Mouse (Mus musculus): ENCODE data around the gene Megf8.

Megf8 gene

DNA sequence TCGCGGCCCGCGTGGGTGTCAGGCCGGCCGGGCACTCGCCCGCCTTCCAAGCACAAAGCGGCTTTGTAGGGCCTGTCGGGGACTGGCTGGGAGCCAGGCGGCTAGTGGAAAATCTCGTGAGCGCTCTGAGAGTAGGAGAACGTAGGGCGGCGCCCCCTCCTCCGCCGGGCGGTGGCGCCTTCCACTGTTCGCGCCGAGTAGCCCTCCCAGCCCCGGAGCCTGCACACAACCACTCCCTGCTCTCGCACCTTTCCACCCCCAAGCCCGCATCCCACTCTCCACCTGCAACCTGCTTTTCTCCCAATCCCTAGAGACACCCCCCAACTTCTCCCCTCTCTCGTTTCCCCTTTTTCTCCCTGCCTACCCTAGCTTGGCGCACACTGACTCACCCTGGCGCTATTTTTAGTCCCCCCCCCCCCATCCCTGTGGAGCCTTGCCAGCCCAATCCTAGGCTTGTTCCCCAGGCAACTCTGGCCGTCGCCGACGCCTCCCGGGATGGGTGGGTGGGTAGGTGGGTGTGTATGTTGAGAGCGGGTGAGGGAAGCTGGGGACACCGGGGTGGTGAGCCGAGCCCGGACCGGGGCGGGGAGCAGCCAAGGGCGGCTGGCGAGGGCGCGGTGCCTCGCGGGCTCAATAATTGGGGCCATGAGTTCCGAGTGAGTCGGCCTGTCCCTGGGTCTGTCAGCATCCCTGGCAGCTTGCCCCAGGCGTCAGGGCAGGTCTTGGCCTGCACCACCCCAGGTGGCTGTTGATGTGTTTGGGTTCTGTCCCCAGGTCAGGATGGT is 37.7 kb upstream of the Megf8 start:
- peak; percentile 89 for DNase-seq (ENCODE audit: low read depth, low spot score)

DNA sequence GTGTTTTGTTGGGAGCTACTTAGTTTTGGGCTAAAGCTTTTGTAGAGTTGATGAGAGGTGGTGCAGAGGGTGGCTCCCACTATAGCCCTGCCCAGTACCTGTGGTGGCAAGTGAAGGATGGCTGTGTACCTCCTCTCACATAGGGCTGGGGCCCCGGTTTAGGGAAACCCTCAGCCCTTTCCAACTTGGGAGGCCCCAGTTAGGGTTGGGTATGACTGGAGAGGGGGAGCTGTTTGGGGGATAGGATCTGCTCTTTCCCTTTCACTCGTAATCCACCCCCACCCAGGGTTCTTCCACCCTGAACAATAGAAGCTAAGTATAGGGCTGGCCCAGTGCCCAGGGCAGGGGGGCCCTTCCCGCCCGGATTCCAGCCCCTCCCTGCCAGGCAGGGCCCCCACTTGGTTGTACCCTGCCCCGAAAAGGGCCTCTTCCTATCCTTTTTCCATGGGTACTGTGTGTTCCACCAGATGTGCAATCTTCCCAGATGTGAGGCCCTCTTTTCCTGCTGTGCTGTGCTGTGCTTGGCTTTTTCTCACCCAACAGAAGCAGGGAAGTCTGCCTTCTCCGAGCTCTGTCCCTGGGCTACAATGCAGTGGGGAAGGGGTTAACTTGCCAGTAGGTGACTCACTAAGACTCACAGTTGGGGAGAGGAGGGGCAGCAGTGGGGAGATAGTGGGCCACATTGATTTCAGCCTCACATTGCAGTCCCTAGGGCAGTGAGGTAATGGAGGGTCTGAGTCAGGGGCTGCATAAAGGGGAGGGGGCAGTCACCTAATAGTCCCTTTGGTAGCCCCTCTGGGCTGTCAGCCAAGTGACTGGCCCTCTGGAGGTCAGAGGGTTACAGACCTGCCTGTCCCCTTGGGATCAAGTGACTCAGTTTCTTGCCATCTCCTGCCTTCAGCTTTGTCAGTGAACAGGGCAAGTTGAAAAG is 36.8 kb upstream of the Megf8 start:
- DNase-seq (ENCODE audit: low read depth, low spot score): no peak

DNA sequence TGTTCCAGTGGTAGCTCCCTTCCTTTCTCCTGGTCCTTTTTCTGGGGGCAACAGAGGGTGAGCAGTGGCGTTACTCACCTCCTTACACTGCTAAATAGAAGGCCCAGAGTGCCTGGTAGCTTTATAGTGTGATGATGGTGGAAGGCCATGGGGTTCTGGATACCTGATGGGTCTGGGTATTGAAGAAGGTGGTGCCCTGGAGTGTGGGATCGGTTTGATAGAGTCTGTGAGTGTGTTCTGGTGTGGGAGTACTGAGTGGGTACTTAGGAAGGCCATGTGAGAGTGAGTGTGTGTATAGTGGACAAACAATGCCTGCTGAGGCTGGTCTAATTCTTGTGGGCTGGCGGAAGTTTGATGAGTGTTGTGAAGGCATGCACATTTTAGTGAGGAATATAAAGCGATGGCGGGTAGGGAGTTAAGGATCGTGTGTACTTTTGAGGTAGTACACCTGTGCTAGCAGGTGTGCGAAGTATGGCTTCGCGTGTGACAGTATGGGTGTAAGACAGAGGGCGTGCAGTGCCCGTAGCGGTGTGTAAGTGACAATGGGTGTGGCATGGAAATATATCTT is 35.7 kb upstream of the Megf8 start:
- no peak for DNase-seq (ENCODE audit: low read depth, low spot score)

DNA sequence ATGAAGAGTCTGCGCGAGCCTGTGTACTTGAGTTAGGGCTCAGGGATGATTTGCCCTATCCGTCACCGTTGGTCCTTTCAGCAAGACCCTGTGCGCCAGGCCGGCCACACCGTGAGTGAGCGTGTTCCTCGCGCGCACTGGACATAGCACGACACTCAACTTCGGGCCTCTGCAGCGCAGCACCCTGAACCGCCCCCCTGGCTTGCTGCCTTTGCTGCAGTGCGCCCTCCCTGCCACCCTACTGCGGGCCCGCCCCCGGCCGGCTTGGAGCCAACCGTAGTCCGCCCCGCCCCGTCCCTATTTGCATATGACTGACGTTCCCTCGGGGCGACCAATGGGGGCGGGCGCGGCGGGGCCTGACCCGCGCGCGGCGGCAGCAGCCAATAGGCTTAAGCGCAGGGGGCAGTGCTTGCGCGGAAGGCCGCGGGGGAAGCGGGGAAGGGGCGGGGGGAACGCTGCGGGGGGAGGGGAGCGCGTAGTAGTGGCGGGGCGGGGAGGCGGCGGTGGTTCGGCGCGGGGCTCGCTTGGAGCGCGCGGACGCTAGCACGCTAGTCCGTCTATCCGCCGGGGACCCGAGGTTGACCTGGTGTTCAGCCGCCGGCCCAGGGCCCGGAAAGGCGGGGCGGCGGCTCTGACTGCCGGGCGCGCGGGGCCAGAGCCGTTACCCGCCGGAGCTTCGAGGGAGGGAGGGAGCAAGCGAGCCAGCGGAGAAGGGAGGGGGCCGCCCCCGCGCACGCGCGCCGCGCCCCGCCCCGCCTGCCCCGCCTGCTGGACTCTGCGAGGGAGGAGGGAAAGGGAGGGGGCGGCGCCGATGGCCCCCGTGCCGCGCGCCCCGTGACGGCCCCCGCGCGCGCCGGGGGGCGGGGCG is 35.0 kb upstream of the Megf8 start:
- peak; percentile 96 for DNase-seq (ENCODE audit: low read depth, low spot score)

DNA sequence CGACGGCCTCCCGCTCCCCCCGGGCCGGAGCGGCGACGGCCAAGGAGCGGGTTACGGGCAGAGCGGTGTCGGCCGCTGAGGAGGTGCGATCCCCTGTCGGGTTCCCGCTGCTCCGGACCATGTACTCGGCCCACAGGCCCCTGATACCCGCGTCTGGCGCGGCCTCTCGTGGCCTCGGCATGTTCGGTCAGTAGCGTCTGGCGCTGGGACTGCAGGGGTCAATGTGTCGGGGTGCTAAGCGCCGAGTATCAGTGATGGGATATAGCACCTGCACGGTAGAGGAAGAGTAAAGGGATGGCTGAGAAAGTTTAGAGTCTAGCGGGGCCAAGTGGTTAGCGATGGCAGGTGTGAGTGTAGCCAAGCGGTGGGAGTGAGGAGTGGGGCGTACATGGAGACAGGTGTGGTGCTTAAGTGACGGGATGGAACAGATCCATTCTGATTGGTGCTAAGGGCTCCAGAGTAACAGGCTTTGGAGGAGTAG is 34.2 kb upstream of the Megf8 start:
- peak; percentile 85 for DNase-seq (ENCODE audit: low read depth, low spot score)

DNA sequence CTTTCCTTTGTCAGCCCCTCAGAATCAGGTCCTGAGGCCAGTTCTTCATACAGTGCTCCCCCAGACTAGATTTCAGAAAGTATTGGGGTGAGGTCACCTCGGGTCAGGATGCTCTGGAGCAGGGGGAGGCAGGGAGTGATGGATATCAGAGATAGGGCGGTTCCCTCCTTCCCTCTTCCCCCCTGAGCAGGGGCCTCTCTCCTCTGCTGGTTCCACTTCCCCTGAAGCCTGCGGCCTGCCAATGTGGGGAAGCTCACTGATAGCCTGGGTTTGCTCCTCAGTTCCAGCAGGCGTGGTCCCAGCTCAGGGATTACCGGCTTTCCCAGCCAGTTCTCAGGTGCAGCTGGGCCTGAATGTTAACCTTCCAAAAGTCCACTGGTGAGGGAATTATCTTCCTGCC is 33.3 kb upstream of the Megf8 start:
- DNase-seq (ENCODE audit: low read depth, low spot score): no peak

DNA sequence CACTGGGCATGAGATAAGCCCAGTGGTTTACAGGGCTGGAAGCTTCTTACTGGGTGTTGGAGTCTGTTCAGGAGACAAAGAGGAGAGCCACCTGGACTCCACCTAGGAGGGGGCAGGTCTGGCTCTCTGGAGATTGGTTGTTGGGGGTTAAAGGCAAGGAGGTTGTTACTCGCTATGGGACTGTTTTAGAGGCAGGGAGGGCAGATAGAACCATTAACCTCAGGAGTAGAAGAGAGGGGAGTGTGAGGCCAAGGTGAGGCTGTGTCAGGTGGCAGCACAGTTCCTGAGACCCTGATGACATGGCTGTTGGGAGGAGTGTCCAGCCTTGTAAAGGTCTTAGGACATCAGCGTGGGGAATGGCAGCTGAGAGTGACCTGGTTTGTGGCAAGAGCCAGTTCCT is 32.8 kb upstream of the Megf8 start:
- DNase-seq (ENCODE audit: low read depth, low spot score): no peak

DNA sequence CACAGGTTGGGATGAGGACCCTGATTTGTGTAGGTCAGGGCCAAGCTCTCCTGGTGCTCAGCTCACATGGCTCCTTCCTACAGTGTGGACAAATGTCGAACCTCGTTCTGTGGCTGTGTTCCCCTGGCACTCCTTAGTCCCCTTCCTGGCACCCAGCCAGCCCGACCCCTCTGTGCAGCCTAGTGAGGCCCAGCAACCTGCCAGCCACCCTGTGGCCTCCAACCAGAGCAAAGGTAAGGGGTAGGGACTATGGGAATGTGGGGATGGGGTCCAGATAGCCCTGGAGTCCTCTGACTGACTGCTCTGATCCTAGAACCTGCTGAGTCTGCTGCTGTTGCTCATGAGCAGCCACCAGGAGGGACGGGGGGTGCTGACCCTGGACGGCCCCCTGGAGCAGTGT is 32.2 kb upstream of the Megf8 start:
- DNase-seq (ENCODE audit: low read depth, low spot score): no peak

DNA sequence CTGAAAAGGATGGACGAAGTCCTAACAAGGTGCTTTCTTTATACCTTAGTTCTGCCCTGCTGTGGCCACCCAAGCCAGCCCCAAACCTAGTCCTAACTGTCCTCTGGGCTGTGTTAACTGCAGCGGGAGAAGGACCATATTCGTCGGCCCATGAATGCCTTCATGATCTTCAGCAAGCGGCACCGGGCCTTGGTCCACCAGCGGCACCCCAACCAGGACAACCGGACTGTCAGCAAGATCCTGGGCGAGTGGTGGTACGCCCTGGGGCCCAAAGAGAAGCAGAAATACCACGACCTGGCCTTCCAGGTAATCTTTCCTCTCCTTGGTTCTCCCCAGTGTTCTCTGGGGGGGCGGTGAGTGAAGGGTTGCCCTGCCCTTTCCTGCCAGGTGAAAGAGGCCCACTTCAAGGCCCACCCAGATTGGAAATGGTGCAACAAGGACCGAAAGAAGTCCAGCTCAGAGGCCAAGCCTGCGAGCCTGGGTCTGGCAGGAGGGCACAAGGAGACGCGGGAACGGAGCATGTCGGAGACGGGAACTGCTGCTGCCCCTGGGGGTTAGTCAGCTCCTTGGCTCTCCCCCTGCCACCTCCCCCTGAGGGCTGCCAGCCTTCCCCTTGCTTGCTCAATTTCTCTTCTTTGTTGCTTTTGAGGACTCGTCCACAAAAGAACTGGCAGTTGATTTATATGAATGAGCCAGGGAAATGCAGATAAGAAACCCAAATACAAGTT is 31.3 kb upstream of the Megf8 start:
- no peak for DNase-seq (ENCODE audit: low read depth, low spot score)

DNA sequence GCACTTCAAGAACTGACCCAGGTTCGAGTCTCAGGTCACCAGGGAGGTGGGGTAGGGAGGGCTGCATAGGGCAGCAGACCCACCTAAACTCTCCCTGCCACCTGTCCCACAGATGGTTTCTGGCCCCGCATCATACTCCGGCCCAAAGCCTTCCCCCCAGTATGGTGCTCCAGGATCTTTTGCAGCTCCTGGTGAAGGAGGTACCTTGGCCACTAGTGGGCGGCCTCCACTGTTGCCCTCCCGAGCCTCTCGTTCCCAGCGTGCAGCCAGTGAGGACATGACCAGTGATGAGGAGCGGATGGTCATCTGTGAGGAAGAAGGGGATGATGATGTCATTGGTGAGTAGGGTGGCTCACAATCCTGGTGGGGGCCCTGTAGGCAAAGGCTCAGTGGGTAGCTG is 30.0 kb upstream of the Megf8 start:
- no peak for DNase-seq (ENCODE audit: low read depth, low spot score)

DNA sequence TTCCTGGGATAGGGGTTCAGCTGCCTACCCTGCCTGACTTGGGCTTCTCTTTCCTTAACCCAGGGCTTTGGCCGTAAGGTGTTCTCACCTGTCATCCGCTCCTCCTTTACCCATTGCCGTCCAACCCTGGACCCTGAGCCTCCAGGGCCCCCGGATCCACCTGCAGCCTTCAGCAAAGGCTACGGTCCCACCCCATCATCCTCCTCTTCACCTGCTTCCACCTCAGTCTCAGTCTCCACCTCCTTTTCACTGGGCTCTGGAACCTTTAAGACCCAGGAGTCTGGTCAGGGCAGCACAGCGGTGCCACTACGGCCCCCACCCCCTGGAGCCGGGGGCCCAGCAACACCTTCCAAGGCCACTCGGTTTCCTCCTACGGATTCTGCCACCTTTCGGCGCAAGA is 29.0 kb upstream of the Megf8 start:
- DNase-seq (ENCODE audit: low read depth, low spot score): no peak

DNA sequence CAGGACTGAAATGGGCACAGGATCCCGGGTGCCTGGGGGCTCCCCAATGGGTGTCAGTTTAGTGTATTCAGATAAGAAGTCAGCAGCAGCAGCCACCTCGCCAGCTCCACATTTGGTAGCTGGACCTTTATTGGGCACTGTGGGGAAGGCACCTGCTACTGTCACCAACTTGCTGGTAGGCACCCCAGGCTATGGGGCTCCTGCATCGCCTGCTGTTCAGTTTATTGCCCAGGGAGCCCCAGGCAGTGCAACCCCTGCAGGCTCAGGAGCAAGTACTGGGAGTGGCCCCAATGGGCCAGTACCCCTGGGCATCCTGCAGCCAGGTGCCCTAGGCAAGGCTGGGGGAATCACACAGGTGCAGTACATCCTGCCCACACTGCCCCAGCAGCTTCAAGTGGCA is 28.2 kb upstream of the Megf8 start:
- DNase-seq (ENCODE audit: low read depth, low spot score): no peak

DNA sequence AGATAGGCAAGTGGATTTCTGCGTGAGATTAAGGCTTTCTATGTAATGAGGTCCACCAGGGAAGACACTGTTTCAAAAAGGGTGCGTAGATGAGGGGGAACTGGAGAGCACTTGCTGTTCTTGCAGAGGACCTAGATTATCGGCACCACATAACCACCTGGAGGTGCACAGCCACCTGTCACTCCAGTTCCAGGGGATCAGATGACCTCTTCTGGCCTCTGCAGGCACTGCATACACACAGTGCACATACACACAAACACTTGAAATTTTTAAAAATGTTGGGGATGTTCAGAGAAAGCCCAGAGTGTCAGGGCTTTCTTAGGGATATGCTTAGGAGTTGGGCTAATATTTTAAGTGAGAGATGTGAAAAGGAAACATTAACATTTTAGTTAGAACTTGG is 27.0 kb upstream of the Megf8 start:
- DNase-seq (ENCODE audit: low read depth, low spot score): peak; percentile 57

DNA sequence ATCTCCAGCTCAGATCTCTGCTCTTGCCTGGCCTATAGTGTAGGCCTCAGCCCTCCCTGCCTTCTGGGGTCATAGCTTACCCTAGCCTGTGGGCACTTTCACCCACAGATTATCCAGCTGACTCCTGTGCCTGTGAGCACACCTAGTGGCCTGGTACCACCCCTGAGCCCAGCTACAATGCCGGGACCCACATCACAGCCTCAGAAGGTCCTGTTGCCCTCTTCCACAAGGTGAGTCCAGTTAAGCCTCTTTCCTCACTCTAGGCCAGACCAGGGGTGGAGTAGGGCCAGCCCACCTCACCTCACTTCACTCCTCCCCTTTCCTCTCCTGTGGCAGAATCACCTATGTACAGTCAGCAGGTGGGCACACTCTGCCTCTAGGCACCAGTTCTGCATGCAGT is 26.5 kb upstream of the Megf8 start:
- DNase-seq (ENCODE audit: low read depth, low spot score): no peak

DNA sequence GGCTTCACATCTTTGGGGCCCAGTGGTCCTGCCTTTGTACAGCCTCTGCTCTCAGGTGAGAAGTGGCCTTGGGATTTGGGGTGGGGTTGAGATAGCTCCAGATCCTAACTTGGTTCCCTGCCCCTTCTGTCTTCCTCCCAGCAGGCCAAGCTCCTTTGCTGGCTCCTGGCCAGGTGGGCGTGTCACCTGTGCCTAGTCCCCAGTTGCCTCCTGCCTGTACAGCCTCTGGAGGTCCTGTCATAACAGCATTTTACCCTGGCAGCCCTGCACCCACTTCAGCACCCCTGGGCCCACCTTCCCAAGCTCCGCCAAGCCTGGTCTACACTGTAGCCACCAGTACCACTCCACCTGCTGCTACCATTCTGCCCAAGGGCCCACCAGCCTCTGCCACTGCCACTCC is 26.1 kb upstream of the Megf8 start:
- peak; percentile 73 for DNase-seq (ENCODE audit: low read depth, low spot score)

DNA sequence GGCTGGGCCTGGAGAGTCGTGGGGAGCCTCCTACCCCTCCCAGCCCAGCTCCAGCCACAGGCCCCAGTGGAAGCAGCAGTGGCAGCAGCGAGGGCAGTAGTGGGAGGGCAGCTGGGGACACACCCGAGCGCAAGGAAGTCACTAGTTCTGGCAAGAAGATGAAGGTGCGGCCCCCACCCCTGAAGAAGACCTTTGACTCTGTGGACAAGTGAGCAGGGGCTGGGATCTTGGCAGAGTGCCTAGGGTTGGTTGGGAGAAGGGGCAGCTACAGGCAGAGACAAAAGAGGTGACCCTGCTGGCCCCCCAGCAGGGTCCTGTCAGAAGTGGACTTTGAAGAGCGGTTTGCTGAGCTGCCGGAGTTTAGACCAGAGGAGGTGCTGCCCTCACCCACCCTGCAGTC is 24.9 kb upstream of the Megf8 start:
- DNase-seq (ENCODE audit: low read depth, low spot score): no peak

DNA sequence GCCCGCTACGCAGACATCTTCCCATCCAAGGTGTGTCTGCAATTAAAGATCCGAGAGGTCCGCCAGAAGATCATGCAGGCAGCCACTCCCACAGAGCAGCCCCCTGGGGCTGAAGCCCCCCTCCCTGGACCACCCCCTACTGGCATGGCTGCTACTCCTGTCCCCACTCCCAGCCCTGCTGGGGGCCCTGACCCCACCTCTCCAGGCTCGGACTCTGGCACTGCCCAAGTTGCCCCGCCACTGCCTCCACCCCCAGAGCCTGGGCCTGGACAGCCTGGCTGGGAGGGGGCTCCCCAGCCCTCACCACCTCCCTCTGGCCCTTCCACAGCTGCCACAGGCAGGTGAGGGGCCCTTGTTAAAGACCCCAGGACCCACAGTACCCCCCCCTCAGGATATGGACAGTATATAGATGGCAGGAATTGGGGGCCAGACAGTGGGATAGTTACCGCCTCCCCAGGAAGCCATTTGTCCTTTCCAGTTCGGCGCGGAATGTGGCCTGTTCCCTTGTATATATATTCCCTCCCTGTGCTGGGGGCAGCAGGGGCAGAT is 23.7 kb upstream of the Megf8 start:
- DNase-seq (ENCODE audit: low read depth, low spot score): no peak

DNA sequence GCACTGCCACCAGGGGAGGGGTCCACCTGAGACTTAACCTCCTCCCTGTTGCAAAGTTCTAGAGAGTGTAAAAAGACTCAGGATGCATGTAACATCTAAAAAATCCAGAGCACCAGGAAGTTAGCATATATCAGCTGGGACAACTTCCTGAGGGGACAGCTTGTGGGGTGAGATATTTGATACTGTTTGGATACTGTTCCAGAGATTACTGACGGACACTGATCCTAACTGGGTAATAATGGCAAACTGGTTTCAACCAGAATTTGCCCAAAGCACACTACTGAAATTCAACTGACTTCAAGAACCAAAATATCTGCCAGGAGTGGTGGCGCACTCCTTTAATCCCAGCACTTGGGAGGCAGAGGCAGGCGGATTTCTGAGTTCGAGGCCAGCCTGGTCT is 22.5 kb upstream of the Megf8 start:
- no peak for DNase-seq (ENCODE audit: low read depth, low spot score)

DNA sequence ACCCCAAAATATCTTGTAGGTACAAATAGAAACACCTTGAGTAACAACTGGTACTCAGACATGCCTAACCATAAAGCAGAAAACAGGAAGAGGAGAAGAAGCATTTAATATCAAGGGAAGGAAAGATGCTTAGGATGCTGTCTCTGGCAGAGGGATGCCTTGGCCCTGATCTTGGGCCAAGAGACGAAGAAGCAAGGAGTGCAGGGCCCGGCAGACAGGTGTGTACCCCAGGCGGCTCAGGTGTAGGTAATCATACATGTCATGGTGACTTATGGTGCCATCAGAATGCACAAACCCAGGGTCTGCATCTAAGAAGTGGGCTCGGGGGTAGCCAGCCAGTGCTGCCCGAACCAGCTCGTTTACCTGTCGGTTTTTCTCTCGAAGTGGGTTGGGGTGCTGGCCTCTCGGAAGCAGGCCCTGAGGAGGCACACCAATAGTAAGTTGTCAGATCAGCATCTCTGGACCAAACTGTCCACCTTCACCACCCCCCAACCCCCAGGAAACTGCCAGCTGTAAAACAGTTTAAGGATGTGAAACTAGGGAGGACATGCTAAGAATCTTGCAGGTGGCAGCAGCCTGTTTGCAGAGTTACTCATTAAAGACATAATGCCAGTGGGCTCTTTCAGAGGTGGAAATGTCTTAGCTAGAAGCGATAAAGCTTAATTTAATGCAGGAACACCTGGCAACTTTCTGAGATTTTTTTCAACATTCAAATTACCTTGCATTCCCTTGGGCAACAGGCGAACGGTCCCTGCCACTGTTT is 21.8 kb upstream of the Megf8 start:
- DNase-seq (ENCODE audit: low read depth, low spot score): no peak

DNA sequence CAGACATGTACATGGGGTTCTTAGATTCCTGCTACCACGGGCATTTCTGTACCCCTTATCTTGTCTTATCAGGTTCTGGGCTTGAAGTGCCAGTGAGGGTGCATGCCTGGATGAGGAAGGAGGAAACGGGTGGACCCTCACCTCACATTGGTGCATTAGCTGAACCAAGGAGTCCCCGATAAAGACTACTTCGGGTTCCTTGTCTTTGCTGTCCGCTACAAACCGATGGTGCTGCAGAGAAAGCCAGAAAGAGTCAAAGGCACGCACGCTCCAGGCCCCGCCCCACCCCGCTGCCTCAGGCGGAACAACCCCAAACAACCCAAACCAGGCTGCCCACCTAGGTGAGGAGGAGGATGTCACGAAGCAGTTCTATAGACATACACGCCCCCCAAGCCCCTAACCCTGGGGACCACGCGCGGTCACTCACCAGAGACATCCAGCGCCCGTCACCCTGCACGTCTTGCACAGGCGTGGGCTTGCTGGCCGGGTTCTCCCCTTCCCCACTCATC is 20.0 kb upstream of the Megf8 start:
- DNase-seq (ENCODE audit: low read depth, low spot score): peak; percentile 60
